23 mouse cellular contexts compared by ENCODE assay signal in the genomic region with DNA sequence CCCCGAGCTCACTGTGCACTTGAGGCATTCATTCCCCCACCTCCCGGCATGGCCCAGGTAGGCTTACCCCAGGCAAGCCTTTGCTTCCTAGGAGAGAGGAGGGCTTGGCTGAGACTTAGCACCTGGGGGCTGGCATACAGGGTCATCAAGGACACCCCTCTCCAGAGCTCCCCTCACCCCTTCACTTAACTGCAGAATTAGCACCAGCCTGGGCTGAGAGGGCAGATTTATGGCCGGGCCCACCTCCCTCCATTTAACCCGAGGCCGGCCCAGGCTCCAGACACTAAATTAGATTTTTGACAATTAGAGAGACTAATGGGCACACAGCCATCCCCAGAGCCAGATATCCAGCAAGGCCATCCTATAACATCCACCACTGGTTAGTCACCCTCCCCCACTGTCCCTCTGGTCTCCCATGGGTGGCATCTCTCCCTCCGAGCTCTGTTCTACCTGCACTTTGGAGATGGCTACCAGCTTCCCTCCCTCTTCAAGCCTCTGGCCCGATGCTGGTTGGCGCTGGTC. TPM values are rescaled to one million over a fixed set of nuclear protein-coding genes. Genes with fewer than 3 reads are reported as not detected.
DNase-seq lines count a peak whose midpoint lies in the region; ATAC-seq lines count a peak whose summit lies in the region.
"Had no signal": no experiment of that assay in that cellular context is flagged by ENCODE, and none has a peak within 500 bp of the region (broad histone marks: within the 10 kb centered on the region; RNA-seq: fewer than 3 reads in every experiment).

No protein-coding gene starts in this region.

- H3K9ac ChIP-seq in limb, embryonic 11.5 days (ENCODE audit: low read length) = no peak overlapping the region
- H3K9ac ChIP-seq in neural tube, embryonic 12.5 days = no peak overlapping the region
- H3K9ac ChIP-seq in neural tube, embryonic 14.5 days (replicated peaks; ENCODE audit: low read depth, low read length) = no peak overlapping the region
- H3K9ac ChIP-seq: hindbrain, embryonic 14.5 days had no signal

- no peak overlapping the region for H3K4me3 ChIP-seq in limb, embryonic 11.5 days (ENCODE audit: low read depth, low read length)
- no peak overlapping the region for H3K4me3 ChIP-seq in limb, embryonic 10.5 days
- H3K4me3 ChIP-seq in neural tube, embryonic 12.5 days = no peak overlapping the region
- no peak overlapping the region for H3K4me3 ChIP-seq in neural tube, embryonic 14.5 days (ENCODE audit: low read depth, low read length)
- H3K4me3 ChIP-seq: forebrain, embryonic 10.5 days had no signal

- H3K4me2 ChIP-seq in limb, embryonic 11.5 days (ENCODE audit: low read depth, severe bottlenecking) = no peak overlapping the region
- H3K4me2 ChIP-seq in neural tube, embryonic 12.5 days (replicated peaks) = 0 out of 2 replicates have a peak overlapping the region, but pooled peaks have one; percentile 2
- H3K4me2 ChIP-seq in neural tube, embryonic 14.5 days (ENCODE audit: low read depth, low read length) = no peak overlapping the region
- H3K4me2 ChIP-seq: heart, embryonic 11.5 days; hindbrain, embryonic 14.5 days had no signal

- no peaks in the 10 kb centered on the region for H3K36me3 ChIP-seq in limb, embryonic 11.5 days (ENCODE audit: control insufficient read depth, insufficient read depth, low read length)
- peaks cover 2% of the 10 kb centered on the region for H3K36me3 ChIP-seq in limb, embryonic 10.5 days
- peaks cover under 1% of the 10 kb centered on the region; the same call in 1 of the 2 replicates for H3K36me3 ChIP-seq in neural tube, embryonic 12.5 days
- no peaks in the 10 kb centered on the region for H3K36me3 ChIP-seq in neural tube, embryonic 14.5 days (ENCODE audit: control insufficient read depth, insufficient read depth, low read length)

- DNase-seq in adrenal gland, postnatal 14 days = peak; percentile 61
- DNase-seq in adrenal gland, adult 8-10 months = no peak
- DNase-seq in limb, embryonic 11.5 days (ENCODE audit: low spot score) = no peak
- DNase-seq in limb, embryonic 10.5 days (ENCODE audit: low spot score) = no peak
- no peak for DNase-seq in heart, adult 18-20 months
- no peak for DNase-seq in cerebellum, adult 11 months
- DNase-seq: adrenal gland, postnatal 25 days; cerebellum, adult 18-20 months; cerebellum, adult 9-10 months; cerebellum, postnatal 14 days; gastrocnemius, postnatal 10 days; gastrocnemius, postnatal 36 days had no signal

- H3K9me3 ChIP-seq in limb, embryonic 11.5 days (ENCODE audit: control insufficient read depth, low read length) = no peaks in the 10 kb centered on the region
- H3K9me3 ChIP-seq in limb, embryonic 10.5 days (replicated peaks) = no peaks in the 10 kb centered on the region
- no peaks in the 10 kb centered on the region for H3K9me3 ChIP-seq in neural tube, embryonic 12.5 days
- H3K9me3 ChIP-seq in neural tube, embryonic 14.5 days (ENCODE audit: control insufficient read depth, low read length) = no peaks in the 10 kb centered on the region
- H3K9me3 ChIP-seq: forebrain, embryonic 10.5 days had no signal

- peaks cover under 1% of the 10 kb centered on the region; the same call in 1 of the 2 replicates for H3K27me3 ChIP-seq in limb, embryonic 11.5 days (ENCODE audit: control insufficient read depth, insufficient read depth, low read length)
- peaks cover 63% of the 10 kb centered on the region for H3K27me3 ChIP-seq in limb, embryonic 10.5 days (ENCODE audit: low read depth, poor library complexity, severe bottlenecking)
- peaks cover 6% of the 10 kb centered on the region; the same call in 1 of the 2 replicates for H3K27me3 ChIP-seq in neural tube, embryonic 12.5 days (replicated peaks)
- H3K27me3 ChIP-seq in neural tube, embryonic 14.5 days (ENCODE audit: control insufficient read depth, insufficient read depth, low read length) = no peaks in the 10 kb centered on the region

- peaks cover 19% of the 10 kb centered on the region for H3K4me1 ChIP-seq in limb, embryonic 11.5 days (ENCODE audit: control insufficient read depth, insufficient read depth, low read length)
- peaks cover 30% of the 10 kb centered on the region for H3K4me1 ChIP-seq in limb, embryonic 10.5 days
- H3K4me1 ChIP-seq in neural tube, embryonic 12.5 days = peaks cover 28% of the 10 kb centered on the region
- peaks cover 25% of the 10 kb centered on the region for H3K4me1 ChIP-seq in neural tube, embryonic 14.5 days (ENCODE audit: control insufficient read depth, insufficient read depth, low read length)

- H3K27ac ChIP-seq in limb, embryonic 11.5 days (replicated peaks; ENCODE audit: low read depth, low read length) = no peak overlapping the region
- no peak overlapping the region for H3K27ac ChIP-seq in limb, embryonic 10.5 days
- H3K27ac ChIP-seq in neural tube, embryonic 12.5 days = 0 out of 2 replicates have a peak overlapping the region, but pooled peaks have one; percentile 3
- H3K27ac ChIP-seq in neural tube, embryonic 14.5 days (ENCODE audit: low read depth, low read length) = peak overlapping the region; percentile 22; the same call in 1 of the 2 replicates
- H3K27ac ChIP-seq: forebrain, embryonic 10.5 days; hindbrain, embryonic 14.5 days; hindbrain, postnatal 0 days had no signal

- ATAC-seq in limb, embryonic 11.5 days (ENCODE audit: insufficient number of reproducible peaks, low FRiP score, low TSS enrichment, low read depth) = 0 out of 2 replicates have a peak, but pooled peaks have one; percentile 11
- ATAC-seq in neural tube, embryonic 12.5 days (ENCODE audit: low FRiP score, low read depth) = no peak
- no peak for ATAC-seq in neural tube, embryonic 14.5 days (ENCODE audit: low read depth)
- ATAC-seq: activated CD4-positive, CD25-positive, alpha-beta regulatory T cell, adult 4 months; CD4-positive, CD25-positive, alpha-beta regulatory T cell, adult 4 months; forebrain, embryonic 14.5 days; hindbrain, postnatal 0 days; inflammation-experienced regulatory T-cells, adult 6 months; intestine, embryonic 16.5 days had no signal

- 43% methylated on average over 8 of the region's 8 CpGs for WGBS in limb, embryonic 11.5 days
- 54% methylated on average over 8 of the region's 8 CpGs for WGBS in limb, embryonic 10.5 days
- WGBS in neural tube, embryonic 12.5 days = 49% methylated on average over 8 of the region's 8 CpGs
- WGBS in neural tube, embryonic 14.5 days = 46% methylated on average over 8 of the region's 8 CpGs

RNA-seq across cellular contexts. Expression of a gene that starts 25.1 kb away (rescaled TPM):
- 9.3 and 11.3 TPM in 2 replicates for total RNA-seq in adrenal gland, postnatal 14 days (2021)
- total RNA-seq in adrenal gland, adult 8-10 months (2022) = 10 to 100 TPM; 15.2 to 18.4 (median 16.7) TPM
- 19.7 and 21.4 TPM in 2 replicates for polyA plus RNA-seq in limb, embryonic 11.5 days (2014; fragmentation: Nextera tagmentation; extraction: Ambion mirVana)
- 22.6 and 25.9 TPM in 2 replicates for polyA plus RNA-seq in limb, embryonic 10.5 days (2016; fragmentation: Nextera tagmentation; extraction: Ambion mirVana)
- polyA plus RNA-seq in neural tube, embryonic 12.5 days (2016; fragmentation: Nextera tagmentation; extraction: Ambion mirVana) = 15.3 and 16.3 TPM in 2 replicates
- polyA plus RNA-seq in neural tube, embryonic 14.5 days (2014; fragmentation: Nextera tagmentation; extraction: Ambion mirVana) = 9.2 and 11.7 TPM in 2 replicates
- total RNA-seq in heart, adult 18-20 months (2021) = 10 to 100 TPM; 10.3 to 10.4 TPM

RNA-seq across cellular contexts. Expression of a gene that starts 25.1 kb away (rescaled TPM):
- 21.1 and 22.6 TPM in 2 replicates for total RNA-seq in adrenal gland, postnatal 14 days (2021)
- total RNA-seq in adrenal gland, adult 8-10 months (2022) = 10 to 100 TPM; 34.3 to 43.0 (median 36.2) TPM
- polyA plus RNA-seq in limb, embryonic 11.5 days (2014; fragmentation: Nextera tagmentation; extraction: Ambion mirVana) = 51.6 and 52.0 TPM in 2 replicates
- polyA plus RNA-seq in limb, embryonic 10.5 days (2016; fragmentation: Nextera tagmentation; extraction: Ambion mirVana) = 43.0 and 43.6 TPM in 2 replicates
- polyA plus RNA-seq in neural tube, embryonic 12.5 days (2016; fragmentation: Nextera tagmentation; extraction: Ambion mirVana) = 52.7 and 54.5 TPM in 2 replicates
- 68.1 and 76.3 TPM in 2 replicates for polyA plus RNA-seq in neural tube, embryonic 14.5 days (2014; fragmentation: Nextera tagmentation; extraction: Ambion mirVana)
- 10 to 100 TPM; 19.8 to 19.9 TPM for total RNA-seq in heart, adult 18-20 months (2021)

Comparison
In these comparisons a context has a peak if more than half of its experiments do, and no peak if none do; other contexts are left out.
1. H3K27ac ChIP-seq: peak in neural tube, embryonic 12.5 days (single experiment) and neural tube, embryonic 14.5 days (single experiment); none in limb, embryonic 11.5 days (single experiment) and limb, embryonic 10.5 days (single experiment).